Mouse (Mus musculus): Measurements from ENCODE around the gene Gm13694. TPM values are rescaled to one million over a fixed set of nuclear protein-coding genes. Genes with fewer than 3 reads are reported as not detected.
"Not testable (repeated sequence)": the region's sequence is repeated elsewhere in the genome, so short reads cannot be mapped to it uniquely, and the experiment has no call there.

Gene Gm13694
- polyA plus RNA-seq, 2 experiments = 0.03 TPM; not detected in 1

GRCm38 (mm10) chr2:83972823-83973222 is 5.9 kb upstream of the Gm13694 start, which contains the start of gene Gm13696:
Gene Gm13696 (plus strand): TSS chr2:83973123.
- WGBS = no CpG with 5 or more reads among the region's 6 CpGs
- ATAC-seq (ENCODE audit: low FRiP score, low read depth); H3K27me3 ChIP-seq (ENCODE audit: control insufficient read depth, insufficient read depth, low read length): not testable (repeated sequence)

GRCm38 (mm10) chr2:83984443-83984842 is 5.7 kb downstream of the Gm13694 start, which contains the start of gene Gm13697:
Gene Gm13697 (plus strand): TSS chr2:83984743.
- no CpG with 5 or more reads among the region's 6 CpGs for WGBS
- not testable (repeated sequence) for H3K36me3 ChIP-seq (ENCODE audit: control insufficient read depth, insufficient read depth, low read length); H3K9me3 ChIP-seq (ENCODE audit: control insufficient read depth, low read length); H3K4me3 ChIP-seq (replicated peaks; ENCODE audit: low read length); H3K27me3 ChIP-seq (ENCODE audit: control insufficient read depth, insufficient read depth, low read length); ATAC-seq (ENCODE audit: low FRiP score, low read depth); DNase-seq (ENCODE audit: low spot score); H3K27ac ChIP-seq (replicated peaks; ENCODE audit: low read depth, low read length); H3K9ac ChIP-seq (ENCODE audit: low read depth, low read length, severe bottlenecking); H3K4me1 ChIP-seq (ENCODE audit: control insufficient read depth, insufficient read depth, low read length); H3K4me2 ChIP-seq (replicated peaks; ENCODE audit: low read depth, low read length, severe bottlenecking)

More at GRCm38 (mm10) chr2:83972823-83973222, 5.9 kb upstream of the Gm13694 start, which contains the start of gene Gm13696:
- not testable (repeated sequence) for DNase-seq (ENCODE audit: low spot score); H3K4me3 ChIP-seq (replicated peaks; ENCODE audit: low read length); H3K4me2 ChIP-seq (replicated peaks; ENCODE audit: low read depth, low read length, severe bottlenecking); H3K9ac ChIP-seq (ENCODE audit: low read depth, low read length, severe bottlenecking); H3K27ac ChIP-seq (replicated peaks; ENCODE audit: low read depth, low read length); H3K9me3 ChIP-seq (ENCODE audit: control insufficient read depth, low read length); H3K36me3 ChIP-seq (ENCODE audit: control insufficient read depth, insufficient read depth, low read length); H3K4me1 ChIP-seq (ENCODE audit: control insufficient read depth, insufficient read depth, low read length)

GRCm38 (mm10) chr2:83990253-83990652 is 11.5 kb downstream of the Gm13694 start, which contains the start of gene Gm13691:
Gene Gm13691 (plus strand): TSS chr2:83990553.
- ATAC-seq (ENCODE audit: low FRiP score, low read depth); H3K27ac ChIP-seq (replicated peaks; ENCODE audit: low read depth, low read length); H3K4me2 ChIP-seq (replicated peaks; ENCODE audit: low read depth, low read length, severe bottlenecking); H3K4me3 ChIP-seq (replicated peaks; ENCODE audit: low read length); H3K9ac ChIP-seq (ENCODE audit: low read depth, low read length, severe bottlenecking); DNase-seq (ENCODE audit: low spot score); H3K36me3 ChIP-seq (ENCODE audit: control insufficient read depth, insufficient read depth, low read length); H3K27me3 ChIP-seq (ENCODE audit: control insufficient read depth, insufficient read depth, low read length); H3K4me1 ChIP-seq (ENCODE audit: control insufficient read depth, insufficient read depth, low read length); H3K9me3 ChIP-seq (ENCODE audit: control insufficient read depth, low read length): not testable (repeated sequence)
- WGBS = no CpG with 5 or more reads among the region's 6 CpGs

GRCm38 (mm10) chr2:83993639-83994255 is 15.0 kb downstream of the Gm13694 start:
- not testable (repeated sequence) for H3K27me3 ChIP-seq (ENCODE audit: control insufficient read depth, insufficient read depth, low read length); ATAC-seq (ENCODE audit: low FRiP score, low read depth); DNase-seq (ENCODE audit: low spot score); H3K9me3 ChIP-seq (ENCODE audit: control insufficient read depth, low read length); H3K27ac ChIP-seq (replicated peaks; ENCODE audit: low read depth, low read length); H3K4me2 ChIP-seq (replicated peaks; ENCODE audit: low read depth, low read length, severe bottlenecking); H3K9ac ChIP-seq (ENCODE audit: low read depth, low read length, severe bottlenecking); H3K4me3 ChIP-seq (replicated peaks; ENCODE audit: low read length); H3K36me3 ChIP-seq (ENCODE audit: control insufficient read depth, insufficient read depth, low read length); H3K4me1 ChIP-seq (ENCODE audit: control insufficient read depth, insufficient read depth, low read length)
- WGBS = 40% methylated on average over 7 of the region's 9 CpGs

DNA sequence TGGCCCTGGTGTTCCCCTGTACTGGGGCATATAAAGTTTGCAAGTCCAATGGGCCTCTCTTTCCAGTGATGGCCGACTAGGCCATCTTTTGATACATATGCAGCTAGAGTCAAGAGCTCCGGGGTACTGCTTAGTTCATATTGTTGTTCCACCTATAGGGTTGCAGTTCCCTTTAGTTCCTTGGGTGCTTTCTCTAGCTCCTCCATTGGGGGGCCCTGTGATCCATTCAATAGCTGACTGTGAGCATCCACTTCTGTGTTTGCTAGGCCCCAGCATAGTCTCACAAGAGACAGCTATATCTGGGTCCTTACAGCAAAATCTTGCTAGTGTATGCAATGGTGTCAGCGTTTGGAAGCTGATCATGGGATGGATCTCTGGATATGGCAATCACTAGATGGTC is 15.8 kb downstream of the Gm13694 start:
- not testable (repeated sequence) for H3K27me3 ChIP-seq (ENCODE audit: control insufficient read depth, insufficient read depth, low read length); H3K9me3 ChIP-seq (ENCODE audit: control insufficient read depth, low read length); ATAC-seq (ENCODE audit: low FRiP score, low read depth); H3K27ac ChIP-seq (replicated peaks; ENCODE audit: low read depth, low read length); H3K4me2 ChIP-seq (replicated peaks; ENCODE audit: low read depth, low read length, severe bottlenecking); H3K36me3 ChIP-seq (ENCODE audit: control insufficient read depth, insufficient read depth, low read length); DNase-seq (ENCODE audit: low spot score); H3K4me3 ChIP-seq (replicated peaks; ENCODE audit: low read length); H3K4me1 ChIP-seq (ENCODE audit: control insufficient read depth, insufficient read depth, low read length); H3K9ac ChIP-seq (ENCODE audit: low read depth, low read length, severe bottlenecking)
- no CpG with 5 or more reads among the region's 3 CpGs for WGBS

DNA sequence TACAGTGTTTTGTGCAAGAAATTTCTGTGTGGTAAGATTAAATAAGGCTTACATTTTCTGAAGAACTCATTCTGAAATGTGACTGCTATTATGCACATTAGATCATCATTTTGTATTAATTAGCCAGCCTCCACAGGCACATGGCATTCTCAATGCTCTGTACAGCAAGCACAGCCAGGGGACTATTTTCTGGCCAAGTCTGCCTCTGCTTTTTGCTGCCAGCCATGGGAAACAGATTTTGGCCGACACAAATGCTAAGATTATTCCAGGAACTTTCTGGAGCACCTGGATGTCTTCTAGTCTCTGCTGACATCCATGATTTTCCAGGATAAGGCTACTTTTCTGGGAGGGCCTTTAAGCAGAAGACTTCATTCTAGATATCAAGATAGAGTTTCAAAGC is 30.2 kb downstream of the Gm13694 start:
- H3K9me3 ChIP-seq (ENCODE audit: control insufficient read depth, low read length) = no peaks in the 10 kb centered on the region
- no peak overlapping the region for H3K9ac ChIP-seq (ENCODE audit: low read depth, low read length, severe bottlenecking)
- no peak overlapping the region for H3K4me2 ChIP-seq (replicated peaks; ENCODE audit: low read depth, low read length, severe bottlenecking)
- no peaks in the 10 kb centered on the region for H3K4me1 ChIP-seq (ENCODE audit: control insufficient read depth, insufficient read depth, low read length)
- H3K27me3 ChIP-seq (ENCODE audit: control insufficient read depth, insufficient read depth, low read length) = no peaks in the 10 kb centered on the region
- ATAC-seq (ENCODE audit: low FRiP score, low read depth) (no peak), DNase-seq (ENCODE audit: low spot score) (no peak)
- H3K27ac ChIP-seq (replicated peaks; ENCODE audit: low read depth, low read length) = no peak overlapping the region
- no peak for TF ChIP-seq POLR2A (IDR thresholded peaks at IDR 0.05; ENCODE audit: borderline replicate concordance, extremely low read depth, insufficient read depth, insufficient read length)
- H3K36me3 ChIP-seq (ENCODE audit: control insufficient read depth, insufficient read depth, low read length) = no peaks in the 10 kb centered on the region
- WGBS = 37% methylated on average over 1 of the region's 1 CpGs
- H3K4me3 ChIP-seq (replicated peaks; ENCODE audit: low read length) = no peak overlapping the region
